Mouse (Mus musculus) midbrain, postnatal 0 days (tissue): Measurements from ENCODE around the gene Megf11. TPM values are rescaled to one million over a fixed set of nuclear protein-coding genes. Genes with fewer than 3 reads are reported as not detected.
A peak's percentile ranks its signal among the peaks of the same experiment; 100 is the strongest.

Source experiments
- ATAC-seq: fragments of 200-750 bp; cut with Nextera tagmentation; 2 replicates; pipeline ENCODE4 v1.8.0; 2017; ENCODE audit warnings: moderate number of reproducible peaks, mild to moderate bottlenecking, moderate TSS enrichment, moderate library complexity; ENCODE audit not compliant: low FRiP score
- DNase-seq: peaks from one replicate; pipeline ENCODE4 v3.0.0-alpha.2; 2015; ENCODE audit warnings: low spot score
- H3K27ac ChIP-seq: fragments of 300-500 bp; sonication (generic); 2 replicates; pipeline ENCODE4 v1.5.1; 2014; ENCODE audit warnings: low read depth, mild to moderate bottlenecking, low read length, mixed read lengths
- H3K27me3 ChIP-seq: fragments of 300-500 bp; sonication (generic); 2 replicates; pipeline ENCODE4 v1.6.1; 2014; ENCODE audit warnings: low read length, control low read depth, mixed read lengths; ENCODE audit not compliant: insufficient read depth
- H3K36me3 ChIP-seq: fragments of 300-500 bp; sonication (generic); 2 replicates; pipeline ENCODE4 v1.6.1; 2014; ENCODE audit warnings: low read length, control low read depth, mixed read lengths; ENCODE audit not compliant: insufficient read depth
- H3K4me1 ChIP-seq: fragments of 300-500 bp; sonication (generic); 2 replicates; pipeline ENCODE4 v1.6.1; 2014; ENCODE audit warnings: mild to moderate bottlenecking, control low read depth, antibody characterized with exemption, low read length, mixed read lengths; ENCODE audit not compliant: insufficient read depth
- H3K4me2 ChIP-seq: fragments of 300-500 bp; sonication (generic); 2 replicates; pipeline ENCODE4 v1.6.1; 2014; ENCODE audit warnings: low read depth, mild to moderate bottlenecking, low read length, mixed read lengths; ENCODE audit not compliant: poor library complexity, severe bottlenecking
- H3K4me3 ChIP-seq: fragments of 300-500 bp; sonication (generic); 2 replicates; pipeline ENCODE4 v1.5.1; 2014; ENCODE audit warnings: low read depth, mild to moderate bottlenecking, low read length, moderate library complexity
- H3K9ac ChIP-seq: fragments of 300-500 bp; sonication (generic); replicated peaks from 2 replicates; pipeline ENCODE4 v1.6.1; 2014; ENCODE audit warnings: mild to moderate bottlenecking, low read length, moderate library complexity, mixed read lengths; ENCODE audit not compliant: poor library complexity, severe bottlenecking
- H3K9me3 ChIP-seq: fragments of 300-500 bp; sonication (generic); 2 replicates; pipeline ENCODE4 v1.6.1; 2016; ENCODE audit warnings: low read length, control low read depth
- CTCF ChIP-seq: IDR thresholded peaks from 2 replicates; pipeline ENCODE4 v1.5.1; 2016; ENCODE audit warnings: antibody characterized with exemption, mild to moderate bottlenecking
- WGBS: fragments of 180-500 bp; shearing (Covaris S2); extraction: QIAGEN DNeasy Blood & Tissue Kit; methylation state at CpG from one replicate; pipeline ENCODE4 v1.1.7; 2014; 5-methylcytosine and 5-hydroxymethylcytosine counted together
- polyA plus RNA-seq: library from polyadenylated mRNA; unstranded; fragments of >200 nt; fragmentation: Nextera tagmentation; extraction: Ambion mirVana; gene quantifications from 2 replicates; pipeline ENCODE4 v1.2.1, GENCODE M21; 2015
- total RNA-seq: library from RNA; depleted of rRNA; stranded (reverse); fragments of >200 nt; gene quantifications from 2 replicates; pipeline ENCODE4 v1.2.3, GENCODE M21; 2014

Megf11 gene
- total and polyA plus RNA-seq, 2 experiments from 2014 or later = 17.7 to 41.8 TPM

- Histone ChIP-seq H3K4me3 (peak overlapping the region; percentile 66), H3K36me3 (no peaks in the 10 kb centered on the region), H3K4me1 (peaks cover 9% of the 10 kb centered on the region), H3K27me3 (peaks cover 15% of the 10 kb centered on the region; the same call in 1 of the 2 replicates), H3K4me2 (peak overlapping the region; percentile 100), H3K27ac (no peak overlapping the region), H3K9me3 (no peaks in the 10 kb centered on the region), H3K9ac (peak overlapping the region; percentile 57)
- peak; percentile 20; the same call in 1 of the 2 replicates for TF ChIP-seq CTCF
- no peak for DNase-seq
- under 1% methylated on average over 45 of the region's 45 CpGs for WGBS
- ATAC-seq = no peak
These were observed 1.2 kb downstream of the Megf11 start for GRCm38 (mm10) chr9:64386466-64387211.

GRCm38 (mm10) chr9:64389576-64390292 is 4.3 kb downstream of the Megf11 start:
- TF ChIP-seq CTCF = no peak
- Histone ChIP-seq H3K4me1 (peaks cover 9% of the 10 kb centered on the region), H3K4me3 (no peak overlapping the region), H3K9ac (no peak overlapping the region), H3K9me3 (no peaks in the 10 kb centered on the region), H3K4me2 (no peak overlapping the region), H3K27me3 (peaks cover 8% of the 10 kb centered on the region; the same call in 1 of the 2 replicates), H3K36me3 (no peaks in the 10 kb centered on the region), H3K27ac (no peak overlapping the region)
- DNase-seq (no peak), ATAC-seq (no peak)
- 69% methylated on average over 7 of the region's 7 CpGs for WGBS

- WGBS = 45% methylated on average over 5 of the region's 5 CpGs
- no peak overlapping the region for H3K4me3 ChIP-seq
- H3K9me3 ChIP-seq = no peaks in the 10 kb centered on the region
- H3K27me3 ChIP-seq = no peaks in the 10 kb centered on the region
- ATAC-seq (no peak), DNase-seq (peak; percentile 52)
- no peaks in the 10 kb centered on the region; the same call in 1 of the 2 replicates for H3K4me1 ChIP-seq
- no peak overlapping the region for H3K4me2 ChIP-seq
- H3K9ac ChIP-seq = no peak overlapping the region
- no peak overlapping the region for H3K27ac ChIP-seq
- H3K36me3 ChIP-seq = no peaks in the 10 kb centered on the region
- peak; percentile 83 for TF ChIP-seq CTCF
These were observed 8.6 kb downstream of the Megf11 start for GRCm38 (mm10) chr9:64393914-64394596.

- Histone ChIP-seq H3K36me3 (no peaks in the 10 kb centered on the region), H3K9me3 (no peaks in the 10 kb centered on the region), H3K4me2 (no peak overlapping the region), H3K27me3 (no peaks in the 10 kb centered on the region), H3K4me1 (peaks cover 4% of the 10 kb centered on the region), H3K4me3 (no peak overlapping the region), H3K27ac (no peak overlapping the region), H3K9ac (no peak overlapping the region)
- DNase-seq (no peak), ATAC-seq (no peak)
- TF ChIP-seq CTCF = no peak
- WGBS = 45% methylated on average over 7 of the region's 7 CpGs
These were observed 10.0 kb downstream of the Megf11 start for GRCm38 (mm10) chr9:64395238-64395920.

- H3K4me3 ChIP-seq = no peak overlapping the region
- H3K9ac ChIP-seq = no peak overlapping the region
- ATAC-seq (0 out of 2 replicates have a peak, but pooled peaks have one; percentile 20), DNase-seq (peak; percentile 68)
- 0% methylated on average over 1 of the region's 1 CpGs for WGBS
- H3K4me2 ChIP-seq = no peak overlapping the region
- H3K27me3 ChIP-seq = no peaks in the 10 kb centered on the region
- peaks cover 4% of the 10 kb centered on the region for H3K4me1 ChIP-seq
- peak; percentile 73 for TF ChIP-seq CTCF
- H3K36me3 ChIP-seq = no peaks in the 10 kb centered on the region
- H3K27ac ChIP-seq = no peak overlapping the region
- no peaks in the 10 kb centered on the region for H3K9me3 ChIP-seq
These were observed 11.7 kb downstream of the Megf11 start for GRCm38 (mm10) chr9:64397108-64397507.
